Mouse (Mus musculus) induced T-regulatory cell, adult 2 months (primary cell): ENCODE measurements around the gene Nrp2.

Experiments
- DNase-seq: peaks from one replicate; pipeline ENCODE4 v3.0.0-alpha.2; 2012; ENCODE audit warnings: low read depth

Gene Nrp2

DNA sequence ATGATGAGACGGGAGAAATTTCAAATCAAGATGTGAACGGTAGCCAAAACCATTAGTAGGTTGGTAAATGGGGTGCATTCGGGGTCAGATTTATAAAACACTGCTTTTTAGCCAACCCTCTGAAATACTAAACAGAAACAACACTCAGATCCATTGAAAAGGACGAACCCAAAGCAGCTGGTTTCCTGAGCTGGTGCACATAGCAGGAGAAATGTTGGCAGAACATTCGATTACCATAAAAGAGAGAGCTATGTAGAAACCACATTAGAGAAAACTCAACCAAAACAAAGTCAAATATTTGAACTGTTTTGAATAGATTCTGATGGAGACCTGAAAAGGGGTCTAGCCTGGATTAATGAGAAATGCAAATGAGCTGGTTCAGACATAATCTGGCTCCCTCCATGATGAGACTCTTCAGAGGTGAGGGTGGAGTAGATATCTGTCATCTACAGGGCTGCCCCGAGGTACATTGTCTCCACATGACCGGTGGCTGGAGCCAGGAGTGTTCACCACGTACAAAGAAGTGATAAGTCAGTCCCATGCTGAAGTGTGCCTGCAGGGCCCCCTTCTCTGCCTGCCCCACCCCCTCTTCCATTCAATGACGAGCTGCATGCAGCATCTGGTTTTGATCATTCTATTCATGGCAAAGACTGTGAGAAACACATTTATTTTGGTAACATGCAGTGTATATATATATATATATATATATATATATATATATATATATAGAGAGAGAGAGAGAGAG lies 156.6 kb downstream of the Nrp2 start:
- DNase-seq = no peak

GRCm38 (mm10) chr1:62860327-62860726 lies 157.2 kb downstream of the Nrp2 start:
- no peak for DNase-seq

DNA sequence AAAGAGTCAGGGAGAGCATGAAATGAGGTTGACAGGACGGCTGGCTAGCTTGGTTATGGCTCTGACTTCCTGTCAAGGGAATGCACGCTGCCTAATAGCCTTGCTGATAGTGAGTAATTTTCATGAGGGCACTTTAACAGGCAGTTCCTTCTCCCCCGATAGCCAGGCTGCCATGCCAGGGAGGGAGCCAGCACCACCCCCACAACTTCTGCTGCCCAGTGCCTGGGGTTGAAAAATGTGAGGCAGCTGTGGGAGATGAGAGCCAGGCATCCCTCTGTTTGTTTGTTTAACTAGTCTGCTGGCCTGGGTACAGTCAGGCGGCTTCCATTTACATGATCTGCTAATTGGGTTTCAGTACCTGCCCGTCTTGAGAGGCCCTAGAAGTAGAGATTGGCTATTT lies 157.7 kb downstream of the Nrp2 start:
- no peak for DNase-seq
